Mouse (Mus musculus): Measurements from ENCODE around the gene Grhl3.

- TF ChIP-seq CTCF (IDR thresholded peaks at IDR 0.05; ENCODE audit: control insufficient read depth, insufficient read depth, insufficient replicate concordance, low read depth, low read length) (no peak), POLR2A (IDR thresholded peaks at IDR 0.05; ENCODE audit: control insufficient read depth, low read depth, low read length) (no peak)
Measured at GRCm38 (mm10) chr4:135493271-135493670, 80.2 kb downstream of the Grhl3 start.

Data from testis, adult 2 months (tissue).